Mouse (Mus musculus) embryonic facial prominence, embryonic 15.5 days (tissue): ENCODE data around the gene Itgb1bp2. TPM values are rescaled to one million over a fixed set of nuclear protein-coding genes. Genes with fewer than 3 reads are reported as not detected.
"Not testable (repeated sequence)": the region's sequence is repeated elsewhere in the genome, so short reads cannot be mapped to it uniquely, and the experiment has no call there.

ENCODE experiments used
- ATAC-seq: fragments of 200-750 bp; cut with Nextera tagmentation; 2 replicates; pipeline ENCODE4 v1.8.0; 2017; ENCODE audit warnings: low read depth, moderate TSS enrichment; ENCODE audit not compliant: insufficient number of reproducible peaks, low FRiP score, low TSS enrichment
- H3K27ac ChIP-seq: fragments of 300-500 bp; sonication (generic); replicated peaks from 2 replicates; pipeline ENCODE4 v1.5.1; 2015; ENCODE audit warnings: mild to moderate bottlenecking, inconsistent platforms
- H3K27me3 ChIP-seq: fragments of 300-500 bp; sonication (generic); 2 replicates; pipeline ENCODE4 v1.6.1; 2015; ENCODE audit warnings: inconsistent platforms
- H3K36me3 ChIP-seq: fragments of 300-500 bp; sonication (generic); 2 replicates; pipeline ENCODE4 v1.6.1; 2015; ENCODE audit warnings: mild to moderate bottlenecking, inconsistent platforms
- H3K4me1 ChIP-seq: fragments of 300-500 bp; sonication (generic); 2 replicates; pipeline ENCODE4 v1.6.1; 2015; ENCODE audit warnings: inconsistent platforms
- H3K4me2 ChIP-seq: fragments of 300-500 bp; sonication (generic); replicated peaks from 2 replicates; pipeline ENCODE4 v1.6.1; 2015; ENCODE audit warnings: mild to moderate bottlenecking, inconsistent platforms
- H3K4me3 ChIP-seq: fragments of 300-500 bp; sonication (generic); replicated peaks from 2 replicates; pipeline ENCODE4 v1.5.1; 2015; ENCODE audit warnings: mild to moderate bottlenecking, inconsistent platforms
- H3K9ac ChIP-seq: fragments of 300-500 bp; sonication (generic); 2 replicates; pipeline ENCODE4 v1.6.1; 2015; ENCODE audit warnings: inconsistent platforms
- H3K9me3 ChIP-seq: fragments of 300-500 bp; sonication (generic); replicated peaks from 2 replicates; pipeline ENCODE4 v1.6.1; 2016; ENCODE audit warnings: inconsistent platforms
- WGBS: fragments of 180-500 bp; shearing (Covaris S2); methylation state at CpG from one replicate; pipeline ENCODE4 v1.1.7; 2015; 5-methylcytosine and 5-hydroxymethylcytosine counted together
- polyA plus RNA-seq: library from polyadenylated mRNA; unstranded; fragments of >200 nt; fragmentation: Nextera tagmentation; extraction: Ambion mirVana; gene quantifications from 2 replicates; pipeline ENCODE4 v1.2.1, GENCODE M21; 2015

The Itgb1bp2 gene
- polyA plus RNA-seq, 1 experiment from 2014 or later: 53.1 TPM

DNA sequence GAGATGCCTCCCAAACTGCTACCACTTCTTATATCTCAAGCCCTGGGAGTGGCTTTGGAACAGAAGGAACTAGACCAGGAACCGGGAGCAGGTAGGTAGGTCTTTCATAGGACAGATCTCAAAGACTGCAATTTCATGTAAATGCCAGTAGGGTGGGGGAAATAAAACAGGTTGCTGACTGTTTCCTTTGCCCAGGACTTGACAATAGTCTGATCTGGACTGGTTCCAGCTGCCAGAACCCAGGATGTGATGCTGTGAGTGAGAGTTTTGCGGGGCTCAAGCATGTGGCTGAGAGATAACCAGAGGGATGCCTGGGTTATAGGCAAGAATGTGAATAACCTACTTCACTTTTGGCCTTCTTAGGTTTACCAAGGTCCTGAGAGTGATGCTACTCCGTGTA, 2.7 kb downstream of the Itgb1bp2 start:
- Histone ChIP-seq H3K27ac (no peak overlapping the region), H3K4me1 (no peaks in the 10 kb centered on the region), H3K36me3 (peaks cover 16% of the 10 kb centered on the region; the same call in 1 of the 2 replicates), H3K9me3 (no peaks in the 10 kb centered on the region), H3K27me3 (no peaks in the 10 kb centered on the region; the same call in 1 of the 2 replicates), H3K9ac (no peak overlapping the region), H3K4me3 (no peak overlapping the region), H3K4me2 (no peak overlapping the region)
- WGBS: 72% methylated on average over 3 of the region's 3 CpGs
- no peak for ATAC-seq

DNA sequence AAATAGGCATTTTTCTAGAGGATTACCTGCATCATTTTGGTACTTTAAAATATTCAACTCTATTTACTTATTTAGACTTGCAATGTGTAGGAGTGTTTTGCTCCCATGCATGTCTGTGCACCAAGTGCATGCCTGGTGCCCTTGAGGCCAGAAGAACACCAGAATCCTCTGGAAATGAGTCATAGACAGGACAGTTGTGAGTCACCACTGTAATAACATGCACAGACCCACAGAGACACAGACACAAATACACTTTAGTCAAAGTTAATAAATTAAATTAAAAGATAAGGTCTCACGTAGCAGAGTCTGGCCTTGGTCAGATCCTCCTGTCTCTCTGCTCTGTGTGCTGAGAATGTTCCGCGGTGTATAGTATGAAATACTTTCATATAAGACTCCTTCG, 23.3 kb downstream of the Itgb1bp2 start:
- Histone ChIP-seq H3K4me1 (no peaks in the 10 kb centered on the region), H3K36me3 (no peaks in the 10 kb centered on the region), H3K9ac (no peak overlapping the region), H3K9me3 (no peaks in the 10 kb centered on the region), H3K4me2 (no peak overlapping the region), H3K27me3 (no peaks in the 10 kb centered on the region), H3K27ac (no peak overlapping the region), H3K4me3 (no peak overlapping the region)
- no peak for ATAC-seq
- 94% methylated on average over 4 of the region's 4 CpGs for WGBS

DNA sequence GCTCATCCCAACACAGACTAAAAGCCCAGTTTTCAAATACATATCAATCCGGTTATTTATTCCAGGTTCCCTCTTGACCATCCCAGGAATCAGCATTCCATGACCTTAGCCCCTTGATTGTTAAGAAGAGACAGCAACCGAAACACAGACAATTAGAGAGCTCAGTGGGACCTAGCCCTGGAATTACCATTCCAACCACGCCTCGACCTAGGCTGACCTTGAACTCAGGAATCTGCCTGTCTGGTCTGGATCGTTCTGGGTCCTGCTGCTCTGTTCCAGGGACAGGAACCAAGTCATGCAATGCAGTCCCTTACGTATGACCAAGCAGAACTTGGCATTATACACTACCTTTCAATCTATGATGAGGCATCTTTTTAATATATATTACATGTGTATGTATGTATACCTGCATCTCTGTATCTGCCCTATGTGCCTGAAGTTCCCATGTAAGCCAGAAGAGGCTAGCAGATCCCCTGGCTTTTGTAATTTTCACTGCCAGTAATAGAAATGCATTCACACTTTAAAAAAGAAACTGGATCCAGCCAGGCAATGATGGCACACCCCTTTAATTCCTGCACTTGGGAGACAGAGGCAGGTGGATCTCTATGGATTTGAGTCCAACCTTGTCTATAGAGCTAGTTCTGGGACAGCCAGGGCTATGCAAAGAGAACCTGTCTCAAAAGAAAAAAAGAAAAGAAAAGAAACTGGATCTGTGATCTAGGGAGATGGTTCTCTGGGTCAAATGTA, 32.9 kb downstream of the Itgb1bp2 start:
- H3K9ac ChIP-seq: no peak overlapping the region
- peaks cover 3% of the 10 kb centered on the region; the same call in 1 of the 2 replicates for H3K27me3 ChIP-seq
- 73% methylated on average over 6 of the region's 6 CpGs for WGBS
- no peak overlapping the region for H3K4me3 ChIP-seq
- no peaks in the 10 kb centered on the region for H3K9me3 ChIP-seq
- no peak for ATAC-seq
- no peaks in the 10 kb centered on the region for H3K36me3 ChIP-seq
- no peaks in the 10 kb centered on the region for H3K4me1 ChIP-seq
- no peak overlapping the region for H3K4me2 ChIP-seq
- H3K27ac ChIP-seq: no peak overlapping the region

DNA sequence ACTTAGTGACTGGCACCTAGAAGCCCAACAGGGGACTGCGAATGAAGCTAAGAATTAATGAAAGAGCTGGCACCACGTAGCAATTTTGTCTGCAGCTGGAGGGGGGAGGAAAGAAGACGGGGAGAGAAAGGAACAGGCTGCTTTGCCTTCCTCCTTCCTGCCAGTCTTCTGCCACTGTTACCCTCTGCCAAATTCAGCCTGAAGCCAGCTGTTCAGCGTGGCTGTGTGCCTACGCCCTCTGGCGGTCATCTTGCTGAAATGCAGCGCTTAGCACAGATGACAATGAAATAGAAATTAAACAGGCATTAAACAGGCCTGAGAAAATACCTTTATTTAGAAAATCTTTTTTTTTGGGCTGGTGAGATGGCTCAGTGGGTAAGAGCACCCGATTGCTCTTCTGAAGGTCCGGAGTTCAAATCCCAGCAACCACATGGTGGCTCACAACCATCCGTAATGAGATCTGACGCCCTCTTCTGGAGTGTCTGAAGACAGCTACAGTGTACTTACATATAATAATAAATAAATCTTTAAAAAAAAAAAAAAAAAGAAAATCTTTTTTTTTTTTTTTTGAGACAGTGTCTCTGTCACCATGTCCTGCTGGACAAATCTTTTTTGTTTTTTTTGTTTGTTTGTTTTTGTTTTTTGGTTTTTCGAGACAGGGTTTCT, 37.7 kb downstream of the Itgb1bp2 start:
- WGBS: 19% methylated on average over 10 of the region's 12 CpGs
- not testable (repeated sequence) for ATAC-seq

More for the DNA sequence above, 37.7 kb downstream of the Itgb1bp2 start:
- not testable (repeated sequence) for H3K27me3 ChIP-seq, H3K9ac ChIP-seq, H3K4me3 ChIP-seq, H3K4me1 ChIP-seq, H3K27ac ChIP-seq, H3K36me3 ChIP-seq, H3K9me3 ChIP-seq, H3K4me2 ChIP-seq

Other genes with a start within 250 kb of the Itgb1bp2 start
- gene Snx12, start 226.5 kb upstream of the Itgb1bp2 start, polyA plus RNA-seq: 52.1 and 58.3 TPM in 2 replicates
- 3.4 and 4.4 TPM in 2 replicates for gene Foxo4, start 194.6 kb upstream of the Itgb1bp2 start, polyA plus RNA-seq
- not detected in 2 replicates for gene Gm614, start 185.1 kb upstream of the Itgb1bp2 start, polyA plus RNA-seq
- 14.2 and 15.3 TPM in 2 replicates for gene Il2rg, start 180.8 kb upstream of the Itgb1bp2 start, polyA plus RNA-seq
- not detected in 2 replicates for gene Gm20489, start 180.1 kb upstream of the Itgb1bp2 start, polyA plus RNA-seq
- gene Med12, start 175.1 kb upstream of the Itgb1bp2 start, polyA plus RNA-seq: 33.3 and 39.3 TPM in 2 replicates
- 11.6 and 12.8 TPM in 2 replicates for gene Nlgn3, start 149.9 kb upstream of the Itgb1bp2 start, polyA plus RNA-seq
- gene Gjb1, start 72.7 kb upstream of the Itgb1bp2 start, polyA plus RNA-seq: 0.24 and 0.34 TPM in 2 replicates
- gene Zmym3, start 28.2 kb upstream of the Itgb1bp2 start, polyA plus RNA-seq: 30.6 and 33.0 TPM in 2 replicates
- 364 and 374 TPM in 2 replicates for gene Nono, start 19.8 kb upstream of the Itgb1bp2 start, polyA plus RNA-seq
- gene Taf1, start 83.6 kb downstream of the Itgb1bp2 start, polyA plus RNA-seq: 11.6 and 11.8 TPM in 2 replicates
- 160 and 168 TPM in 2 replicates for gene Ogt, start 191.0 kb downstream of the Itgb1bp2 start, polyA plus RNA-seq